Mouse (Mus musculus) hindbrain, embryonic 16.5 days (tissue): ENCODE data around the gene Dhx40. TPM values are rescaled to one million over a fixed set of nuclear protein-coding genes. Genes with fewer than 3 reads are reported as not detected.

Experiments
- ATAC-seq: fragments of 200-750 bp; cut with Nextera tagmentation; 2 replicates; pipeline ENCODE4 v1.8.0; 2017; ENCODE audit warnings: moderate TSS enrichment, moderate library complexity
- H3K27ac ChIP-seq: fragments of 300-500 bp; sonication (generic); 2 replicates; pipeline ENCODE4 v1.5.1; 2014; ENCODE audit warnings: low read depth, mild to moderate bottlenecking, control low read depth, low read length, moderate library complexity
- H3K27me3 ChIP-seq: fragments of 300-500 bp; sonication (generic); replicated peaks from 2 replicates; pipeline ENCODE4 v1.6.1; 2014; ENCODE audit warnings: low read length; ENCODE audit not compliant: control insufficient read depth, insufficient read depth
- H3K36me3 ChIP-seq: fragments of 300-500 bp; sonication (generic); 2 replicates; pipeline ENCODE4 v1.6.1; 2014; ENCODE audit warnings: mild to moderate bottlenecking, low read length, moderate library complexity, mixed read lengths; ENCODE audit not compliant: control insufficient read depth, insufficient read depth
- H3K4me1 ChIP-seq: fragments of 300-500 bp; sonication (generic); 2 replicates; pipeline ENCODE4 v1.6.1; 2014; ENCODE audit warnings: low read depth, low read length; ENCODE audit not compliant: control insufficient read depth, insufficient read depth
- H3K4me2 ChIP-seq: fragments of 300-500 bp; sonication (generic); 2 replicates; pipeline ENCODE4 v1.6.1; 2014; ENCODE audit warnings: mild to moderate bottlenecking, low read length, control low read depth, moderate library complexity
- H3K4me3 ChIP-seq: fragments of 300-500 bp; sonication (generic); 2 replicates; pipeline ENCODE4 v1.5.1; 2014; ENCODE audit warnings: mild to moderate bottlenecking, low read length, control low read depth, moderate library complexity
- H3K9ac ChIP-seq: fragments of 300-500 bp; sonication (generic); 2 replicates; pipeline ENCODE4 v1.6.1; 2014; ENCODE audit warnings: low read depth, mild to moderate bottlenecking, control low read depth, low read length, moderate library complexity
- H3K9me3 ChIP-seq: fragments of 300-500 bp; sonication (generic); 2 replicates; pipeline ENCODE4 v1.6.1; 2014; ENCODE audit warnings: mild to moderate bottlenecking, low read length, moderate library complexity; ENCODE audit not compliant: control insufficient read depth
- WGBS: fragments of 180-500 bp; shearing (Covaris S2); extraction: QIAGEN DNeasy Blood & Tissue Kit; methylation state at CpG from one replicate; pipeline ENCODE4 v1.1.7; 2014; 5-methylcytosine and 5-hydroxymethylcytosine counted together
- polyA plus RNA-seq: library from polyadenylated mRNA; unstranded; fragments of >200 nt; fragmentation: Nextera tagmentation; extraction: Ambion mirVana; gene quantifications from 2 replicates; pipeline ENCODE4 v1.2.1, GENCODE M21; 2015

Gene Dhx40
- polyA plus RNA-seq = 16.8 and 19.3 TPM in 2 replicates

GRCm38 (mm10) chr11:86807505-86807989 is at the start of gene Dhx40:
Dhx40 (minus strand) TSS chr11:86807746.
- ATAC-seq = peak; percentile 98
- peak within 1 kb of the TSS; percentile 87 for H3K4me2 ChIP-seq
- peak within 1 kb of the TSS; percentile 89 for H3K4me3 ChIP-seq
- peaks cover 6% of the 10 kb centered on the region for H3K4me1 ChIP-seq
- no peaks in the 10 kb centered on the region for H3K9me3 ChIP-seq
- no peaks in the 10 kb centered on the region for H3K27me3 ChIP-seq
- peaks cover 6% of the 10 kb centered on the region for H3K36me3 ChIP-seq
- H3K9ac ChIP-seq = peak within 1 kb of the TSS; percentile 72
- H3K27ac ChIP-seq = peak within 1 kb of the TSS; percentile 79
- 4% methylated on average over 40 of the region's 40 CpGs for WGBS

DNA sequence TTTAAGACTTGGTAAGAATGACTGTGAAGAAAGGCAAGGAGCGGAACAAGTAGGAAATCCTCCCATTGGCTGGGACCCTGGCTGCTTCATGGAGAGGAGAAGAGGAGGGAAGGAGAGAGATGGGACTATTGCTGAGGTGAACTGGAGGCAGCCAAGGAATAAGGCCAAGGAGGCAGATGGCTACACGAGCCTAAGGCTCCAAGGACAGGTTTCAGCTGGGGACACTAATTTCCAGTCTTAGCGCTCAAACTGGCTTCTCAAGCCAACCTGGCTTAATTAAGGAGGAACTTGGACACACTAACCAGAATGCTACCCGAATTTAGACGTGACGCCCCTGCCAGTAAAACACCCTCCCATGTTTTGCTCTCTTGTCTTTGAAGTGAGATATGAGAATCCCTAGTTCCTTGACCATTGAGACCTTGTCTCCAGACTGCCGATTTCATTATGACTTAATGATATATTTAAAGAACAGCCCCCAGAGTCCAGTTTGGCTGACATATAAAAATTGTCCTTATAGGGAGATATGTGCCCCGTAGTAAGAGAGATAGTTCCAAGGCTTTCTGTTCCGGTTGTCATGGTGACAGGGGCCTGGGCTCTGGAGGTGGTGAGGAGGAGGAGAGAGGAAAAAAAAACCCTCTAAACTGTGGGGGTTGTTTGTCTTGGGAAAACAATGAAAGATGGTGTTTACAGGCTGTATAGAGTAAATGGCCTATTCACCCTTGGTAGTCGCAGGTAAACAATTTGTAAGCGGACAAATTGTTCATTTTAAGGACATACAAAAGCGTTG is 48.3 kb upstream of the Dhx40 start:
- Histone ChIP-seq H3K36me3 (no peaks in the 10 kb centered on the region), H3K9me3 (no peaks in the 10 kb centered on the region), H3K9ac (no peak overlapping the region), H3K4me2 (no peak overlapping the region), H3K27ac (no peak overlapping the region), H3K27me3 (no peaks in the 10 kb centered on the region), H3K4me1 (peaks cover 21% of the 10 kb centered on the region), H3K4me3 (no peak overlapping the region)
- 58% methylated on average over 12 of the region's 12 CpGs for WGBS
- ATAC-seq = no peak

GRCm38 (mm10) chr11:86853081-86853480 is 45.5 kb upstream of the Dhx40 start:
- ATAC-seq = no peak
- WGBS = 78% methylated on average over 3 of the region's 3 CpGs
- Histone ChIP-seq H3K36me3 (no peaks in the 10 kb centered on the region), H3K9me3 (no peaks in the 10 kb centered on the region), H3K4me1 (peaks cover 22% of the 10 kb centered on the region), H3K9ac (no peak overlapping the region), H3K27me3 (no peaks in the 10 kb centered on the region), H3K4me3 (no peak overlapping the region), H3K27ac (no peak overlapping the region), H3K4me2 (no peak overlapping the region; the same call in 1 of the 2 replicates)

DNA sequence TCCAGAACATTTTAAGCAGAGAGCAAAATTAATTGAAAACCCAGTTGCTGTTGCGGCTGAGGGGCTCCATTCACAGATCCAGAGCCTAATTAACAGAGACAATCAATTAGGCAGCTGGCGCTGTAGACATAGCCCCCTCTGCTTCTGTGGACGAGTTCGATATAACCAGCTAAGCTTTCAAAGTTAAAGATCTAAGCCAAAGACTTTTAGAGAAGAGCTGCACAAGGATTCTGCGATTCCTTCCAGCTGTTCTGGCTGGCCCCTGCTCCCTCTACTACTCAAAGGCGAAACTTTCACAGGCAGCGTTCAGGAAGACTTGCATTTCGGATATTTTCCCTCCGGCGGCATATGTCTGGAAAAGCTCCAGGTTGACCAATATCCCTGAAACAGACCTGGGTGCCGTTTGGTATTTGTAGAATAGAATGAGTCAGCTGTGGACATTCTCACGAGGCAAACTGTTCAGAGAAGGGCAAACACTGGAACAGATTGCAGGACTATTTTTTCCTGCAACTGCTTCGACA is 45.0 kb upstream of the Dhx40 start:
- Histone ChIP-seq H3K27me3 (no peaks in the 10 kb centered on the region), H3K27ac (no peak overlapping the region), H3K9me3 (no peaks in the 10 kb centered on the region), H3K4me3 (no peak overlapping the region), H3K4me2 (peak overlapping the region; percentile 23), H3K9ac (no peak overlapping the region), H3K36me3 (no peaks in the 10 kb centered on the region), H3K4me1 (peaks cover 22% of the 10 kb centered on the region)
- ATAC-seq = peak; percentile 64; the same call in 1 of the 2 replicates
- WGBS = 41% methylated on average over 13 of the region's 13 CpGs

- H3K36me3 ChIP-seq = no peaks in the 10 kb centered on the region
- 25% methylated on average over 7 of the region's 7 CpGs for WGBS
- no peaks in the 10 kb centered on the region for H3K9me3 ChIP-seq
- ATAC-seq = no peak
- peaks cover 22% of the 10 kb centered on the region for H3K4me1 ChIP-seq
- H3K27me3 ChIP-seq = no peaks in the 10 kb centered on the region
- peak overlapping the region; percentile 6; the same call in 1 of the 2 replicates for H3K4me2 ChIP-seq
- H3K9ac ChIP-seq = no peak overlapping the region; the same call in 1 of the 2 replicates
- H3K27ac ChIP-seq = peak overlapping the region; percentile 56; the same call in 1 of the 2 replicates
- H3K4me3 ChIP-seq = no peak overlapping the region
Observed at GRCm38 (mm10) chr11:86851714-86852533, 44.4 kb upstream of the Dhx40 start.

GRCm38 (mm10) chr11:86851234-86851671 is 43.7 kb upstream of the Dhx40 start:
- Histone ChIP-seq H3K27me3 (no peaks in the 10 kb centered on the region), H3K9me3 (no peaks in the 10 kb centered on the region), H3K36me3 (no peaks in the 10 kb centered on the region), H3K9ac (no peak overlapping the region; the same call in 1 of the 2 replicates), H3K27ac (peak overlapping the region; percentile 56), H3K4me2 (peak overlapping the region; percentile 15; the same call in 1 of the 2 replicates), H3K4me3 (no peak overlapping the region), H3K4me1 (peaks cover 22% of the 10 kb centered on the region)
- WGBS = 40% methylated on average over 7 of the region's 7 CpGs
- peak; percentile 76 for ATAC-seq

GRCm38 (mm10) chr11:86843831-86844230 is 36.3 kb upstream of the Dhx40 start:
- ATAC-seq = no peak
- H3K9me3 ChIP-seq = no peaks in the 10 kb centered on the region
- no peak overlapping the region for H3K4me2 ChIP-seq
- 88% methylated on average over 5 of the region's 5 CpGs for WGBS
- peaks cover 6% of the 10 kb centered on the region for H3K4me1 ChIP-seq
- no peak overlapping the region for H3K27ac ChIP-seq
- H3K9ac ChIP-seq = no peak overlapping the region
- H3K27me3 ChIP-seq = no peaks in the 10 kb centered on the region
- no peaks in the 10 kb centered on the region for H3K36me3 ChIP-seq
- H3K4me3 ChIP-seq = no peak overlapping the region

DNA sequence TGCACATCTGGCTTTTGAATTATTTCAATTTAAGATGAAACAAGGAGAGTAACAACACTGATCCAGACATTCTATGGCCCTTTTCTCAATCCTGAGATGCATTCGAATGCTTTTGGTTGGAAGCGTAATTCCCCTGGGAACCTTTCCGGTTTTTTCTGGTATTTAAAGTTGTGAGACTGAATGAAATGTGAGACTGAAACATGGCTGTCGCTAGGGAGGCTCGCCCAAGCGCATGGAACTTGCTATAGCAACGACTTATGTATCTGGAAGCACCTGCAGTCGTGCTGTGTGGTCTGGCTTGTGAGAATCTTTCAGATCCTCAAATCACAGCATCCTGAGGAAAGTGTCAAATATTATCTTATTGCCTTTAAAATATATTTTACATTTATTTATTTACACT is 33.7 kb upstream of the Dhx40 start:
- no peak overlapping the region for H3K27ac ChIP-seq
- 62% methylated on average over 8 of the region's 8 CpGs for WGBS

More for the DNA sequence above, 33.7 kb upstream of the Dhx40 start:
- Histone ChIP-seq H3K9ac (no peak overlapping the region), H3K36me3 (no peaks in the 10 kb centered on the region), H3K4me2 (no peak overlapping the region), H3K4me3 (no peak overlapping the region), H3K4me1 (peaks cover 6% of the 10 kb centered on the region), H3K9me3 (no peaks in the 10 kb centered on the region), H3K27me3 (no peaks in the 10 kb centered on the region)
- no peak for ATAC-seq
